Mouse (Mus musculus): ENCODE data around the gene Tmem115. TPM values are rescaled to one million over a fixed set of nuclear protein-coding genes. Genes with fewer than 3 reads are reported as not detected.

The Tmem115 gene
- polyA plus RNA-seq, 1 experiment from 2014 or later = 43.4 TPM

GRCm38 (mm10) chr9:107579023-107579900 lies 45.5 kb downstream of the Tmem115 start:
- H3K27ac ChIP-seq (replicated peaks) = peak overlapping the region; percentile 88; the same call in 1 of the 2 replicates

GRCm38 (mm10) chr9:107580501-107581317 lies 47.0 kb downstream of the Tmem115 start, which contains the start of gene Hyal3:
Gene Hyal3 (plus strand): TSS chr9:107580818.
- no peaks in the 10 kb centered on the region for H3K27me3 ChIP-seq
- under 1% methylated on average over 32 of the region's 32 CpGs for WGBS
- peak within 1 kb of the TSS; percentile 88 for H3K27ac ChIP-seq (replicated peaks)
- H3K4me3 ChIP-seq = peak within 1 kb of the TSS; percentile 63
- H3K36me3 ChIP-seq = peaks cover 16% of the 10 kb centered on the region
- peak; percentile 73 for ATAC-seq (ENCODE audit: low read depth)
- H3K4me2 ChIP-seq = peak within 1 kb of the TSS; percentile 97
- peaks cover 50% of the 10 kb centered on the region for H3K4me1 ChIP-seq (replicated peaks)
- H3K9me3 ChIP-seq = no peaks in the 10 kb centered on the region
- peak within 1 kb of the TSS; percentile 85 for H3K9ac ChIP-seq

More at GRCm38 (mm10) chr9:107579023-107579900, 45.5 kb downstream of the Tmem115 start:
- Histone ChIP-seq H3K4me2 (peak overlapping the region; percentile 97; the same call in 1 of the 2 replicates), H3K9ac (peak overlapping the region; percentile 85; the same call in 1 of the 2 replicates), H3K27me3 (no peaks in the 10 kb centered on the region), H3K4me1 (replicated peaks) (peaks cover 51% of the 10 kb centered on the region), H3K9me3 (no peaks in the 10 kb centered on the region), H3K4me3 (no peak overlapping the region), H3K36me3 (peaks cover 25% of the 10 kb centered on the region)
- WGBS = 90% methylated on average over 14 of the region's 14 CpGs
- ATAC-seq (ENCODE audit: low read depth) = no peak

DNA sequence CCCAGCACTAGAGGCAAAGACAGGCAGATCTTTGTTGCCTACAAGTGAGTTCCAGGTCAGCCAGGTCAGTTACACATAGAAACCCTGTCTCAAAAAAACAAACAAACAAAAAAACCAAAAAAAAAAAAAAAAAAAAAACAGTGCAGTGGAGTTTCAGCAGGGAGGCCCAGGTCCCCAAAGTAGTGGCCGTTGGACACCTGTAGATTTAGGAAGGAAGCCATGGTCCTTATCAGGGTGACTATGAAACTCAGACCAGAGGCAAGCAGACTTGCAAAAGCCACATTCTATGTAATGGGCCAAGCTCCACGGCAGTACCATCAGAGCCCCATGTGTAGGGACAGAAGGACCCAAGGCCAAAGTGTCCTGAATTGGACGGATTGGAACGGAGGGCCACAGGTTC lies 47.8 kb downstream of the Tmem115 start:
- Histone ChIP-seq H3K27ac (replicated peaks) (peak overlapping the region; percentile 88; the same call in 1 of the 2 replicates), H3K36me3 (peaks cover 16% of the 10 kb centered on the region), H3K9me3 (no peaks in the 10 kb centered on the region), H3K9ac (peak overlapping the region; percentile 85), H3K4me3 (peak overlapping the region; percentile 63), H3K4me2 (peak overlapping the region; percentile 97), H3K27me3 (no peaks in the 10 kb centered on the region), H3K4me1 (replicated peaks) (peaks cover 41% of the 10 kb centered on the region)
- 82% methylated on average over 4 of the region's 4 CpGs for WGBS
- ATAC-seq (ENCODE audit: low read depth) = no peak

GRCm38 (mm10) chr9:107582509-107583062 lies 48.8 kb downstream of the Tmem115 start:
- Histone ChIP-seq H3K4me3 (no peak overlapping the region), H3K4me2 (no peak overlapping the region), H3K27ac (replicated peaks) (no peak overlapping the region), H3K36me3 (peaks cover 16% of the 10 kb centered on the region), H3K4me1 (replicated peaks) (peaks cover 32% of the 10 kb centered on the region), H3K9ac (0 out of 2 replicates have a peak overlapping the region, but pooled peaks have one; percentile 85), H3K27me3 (no peaks in the 10 kb centered on the region), H3K9me3 (no peaks in the 10 kb centered on the region)
- no peak for ATAC-seq (ENCODE audit: low read depth)
- WGBS = 92% methylated on average over 7 of the region's 7 CpGs

GRCm38 (mm10) chr9:107583174-107583573 lies 49.4 kb downstream of the Tmem115 start:
- Histone ChIP-seq H3K27me3 (no peaks in the 10 kb centered on the region), H3K9ac (no peak overlapping the region), H3K4me1 (replicated peaks) (peaks cover 36% of the 10 kb centered on the region), H3K27ac (replicated peaks) (no peak overlapping the region), H3K4me2 (no peak overlapping the region), H3K9me3 (no peaks in the 10 kb centered on the region), H3K36me3 (peaks cover 16% of the 10 kb centered on the region), H3K4me3 (no peak overlapping the region)
- WGBS = 93% methylated on average over 14 of the region's 14 CpGs
- ATAC-seq (ENCODE audit: low read depth) = no peak

- H3K27me3 ChIP-seq = no peaks in the 10 kb centered on the region
- 88% methylated on average over 5 of the region's 5 CpGs for WGBS
- no peak for ATAC-seq (ENCODE audit: low read depth)
Measured at GRCm38 (mm10) chr9:107586504-107586903, 52.8 kb downstream of the Tmem115 start.

GRCm38 (mm10) chr9:107586974-107587832 lies 53.5 kb downstream of the Tmem115 start, which contains the start of gene Ifrd2:
Gene Ifrd2 (plus strand): TSS chr9:107587642.
- no peaks in the 10 kb centered on the region for H3K27me3 ChIP-seq
- no peak within 1 kb of the TSS for H3K27ac ChIP-seq (replicated peaks)
- H3K9me3 ChIP-seq = no peaks in the 10 kb centered on the region
- peak within 1 kb of the TSS; percentile 79 for H3K4me2 ChIP-seq
- WGBS = 14% methylated on average over 46 of the region's 46 CpGs
- H3K9ac ChIP-seq = peak within 1 kb of the TSS; percentile 65
- ATAC-seq (ENCODE audit: low read depth) = peak; percentile 98
- H3K36me3 ChIP-seq = peaks cover 44% of the 10 kb centered on the region
- H3K4me1 ChIP-seq (replicated peaks) = peaks cover 13% of the 10 kb centered on the region
- peak within 1 kb of the TSS; percentile 64 for H3K4me3 ChIP-seq

More at GRCm38 (mm10) chr9:107586504-107586903, 52.8 kb downstream of the Tmem115 start:
- no peak overlapping the region for H3K4me3 ChIP-seq
- H3K9me3 ChIP-seq = no peaks in the 10 kb centered on the region
- H3K9ac ChIP-seq = no peak overlapping the region
- H3K4me2 ChIP-seq = no peak overlapping the region; the same call in 1 of the 2 replicates
- H3K27ac ChIP-seq (replicated peaks) = no peak overlapping the region
- H3K4me1 ChIP-seq (replicated peaks) = peaks cover 20% of the 10 kb centered on the region
- peaks cover 37% of the 10 kb centered on the region for H3K36me3 ChIP-seq

DNA sequence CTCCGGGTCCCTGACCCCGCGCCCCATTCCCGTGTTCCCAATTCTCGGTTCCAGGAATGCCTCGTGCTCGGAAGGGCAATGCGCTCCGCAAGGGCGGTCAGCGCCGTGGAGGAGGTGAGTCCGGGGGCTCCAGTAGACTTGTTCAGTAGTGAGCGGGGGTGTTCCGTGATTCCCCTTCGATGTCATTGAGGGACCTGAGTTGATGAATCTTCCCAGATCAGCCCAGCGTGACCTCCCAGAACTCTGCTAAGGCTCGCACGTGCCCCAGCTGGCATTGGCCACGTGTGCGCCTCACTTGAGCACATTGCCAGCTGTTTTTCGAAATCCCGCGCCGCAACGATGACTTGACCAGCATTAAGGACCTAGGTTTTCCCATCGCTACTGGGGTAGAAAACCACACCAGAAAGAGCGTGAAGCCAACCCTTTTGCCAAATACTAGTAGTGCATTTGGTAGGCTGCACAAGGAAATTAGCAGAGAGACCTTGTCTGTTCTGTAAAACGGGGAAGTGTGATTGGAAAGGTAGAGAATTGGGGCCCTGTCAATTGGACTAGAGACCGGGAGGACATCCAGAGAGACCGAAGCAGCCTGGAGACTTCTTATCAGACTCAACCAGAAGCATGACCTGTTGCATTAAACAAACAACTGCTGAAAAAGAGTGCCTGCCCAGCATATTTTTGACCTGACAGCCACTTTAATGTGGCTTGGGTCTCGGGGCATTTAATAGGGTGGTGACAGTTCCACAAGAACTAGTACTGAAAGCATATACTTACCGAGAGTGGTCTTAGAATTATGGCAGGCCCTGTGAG lies 54.3 kb downstream of the Tmem115 start:
- WGBS = 6% methylated on average over 33 of the region's 33 CpGs
- no peak overlapping the region for H3K27ac ChIP-seq (replicated peaks)
- no peaks in the 10 kb centered on the region for H3K27me3 ChIP-seq
- H3K4me2 ChIP-seq = peak overlapping the region; percentile 79
- peak; percentile 46; the same call in 1 of the 2 replicates for ATAC-seq (ENCODE audit: low read depth)
- no peaks in the 10 kb centered on the region for H3K9me3 ChIP-seq
- H3K4me3 ChIP-seq = peak overlapping the region; percentile 64
- H3K9ac ChIP-seq = peak overlapping the region; percentile 65
- peaks cover 45% of the 10 kb centered on the region for H3K36me3 ChIP-seq
- H3K4me1 ChIP-seq (replicated peaks) = peaks cover 15% of the 10 kb centered on the region
